Mouse (Mus musculus): Measurements from ENCODE around the gene Cep164.
"Not testable (repeated sequence)": the region's sequence is repeated elsewhere in the genome, so short reads cannot be mapped to it uniquely, and the experiment has no call there.

Gene Cep164

GRCm38 (mm10) chr9:45783249-45784069 lies 45.0 kb downstream of the Cep164 start:
- no peak for DNase-seq

- DNase-seq: no peak
Observed at GRCm38 (mm10) chr9:45779201-45779600, 49.3 kb downstream of the Cep164 start.

- DNase-seq: not testable (repeated sequence)
Observed at GRCm38 (mm10) chr9:45776176-45776575, 52.3 kb downstream of the Cep164 start.

- no peak for DNase-seq
Observed at GRCm38 (mm10) chr9:45774088-45774487, 54.4 kb downstream of the Cep164 start.

GRCm38 (mm10) chr9:45769596-45769995 lies 58.9 kb downstream of the Cep164 start:
- no peak for DNase-seq

- no peak for DNase-seq
Observed at GRCm38 (mm10) chr9:45768421-45768820, 60.1 kb downstream of the Cep164 start.

- no peak for DNase-seq
Observed at GRCm38 (mm10) chr9:45767155-45767554, 61.3 kb downstream of the Cep164 start.

GRCm38 (mm10) chr9:45766195-45766594 lies 62.3 kb downstream of the Cep164 start:
- DNase-seq: no peak

GRCm38 (mm10) chr9:45754452-45755091 lies 73.9 kb downstream of the Cep164 start:
- peak; percentile 84 for DNase-seq

GRCm38 (mm10) chr9:45749917-45750316 lies 78.6 kb downstream of the Cep164 start:
- DNase-seq: no peak

GRCm38 (mm10) chr9:45745451-45745850 lies 83.0 kb downstream of the Cep164 start:
- no peak for DNase-seq

GRCm38 (mm10) chr9:45740584-45740980 lies 87.9 kb downstream of the Cep164 start:
- DNase-seq: no peak

- no peak for DNase-seq
Observed at GRCm38 (mm10) chr9:45739702-45740583, 88.5 kb downstream of the Cep164 start.

GRCm38 (mm10) chr9:45739001-45739701 lies 89.3 kb downstream of the Cep164 start:
- DNase-seq: no peak

GRCm38 (mm10) chr9:45733246-45733645 lies 95.2 kb downstream of the Cep164 start:
- DNase-seq: no peak

GRCm38 (mm10) chr9:45731851-45732250 lies 96.6 kb downstream of the Cep164 start:
- DNase-seq: no peak

- DNase-seq: no peak
Observed at GRCm38 (mm10) chr9:45719997-45720396, 108.5 kb downstream of the Cep164 start.
